Mouse (Mus musculus): ENCODE measurements around the gene Vopp1.

- no peak for TF ChIP-seq EP300 (IDR thresholded peaks at IDR 0.05; ENCODE audit: low read depth)
- TF ChIP-seq CTCF (IDR thresholded peaks at IDR 0.05; ENCODE audit: low read depth): no peak
Observed at GRCm38 (mm10) chr6:57702376-57702742, 122.6 kb downstream of the Vopp1 start, which contains the start of gene Lancl2.
